Mouse (Mus musculus) kidney, postnatal 0 days (tissue): ENCODE results near the gene Rnaset2b. TPM values are rescaled to one million over a fixed set of nuclear protein-coding genes. Genes with fewer than 3 reads are reported as not detected.
"Not testable (repeated sequence)": the region's sequence is repeated elsewhere in the genome, so short reads cannot be mapped to it uniquely, and the experiment has no call there.

Source experiments
- ATAC-seq: fragments of 200-750 bp; cut with Nextera tagmentation; replicated peaks from 2 replicates; pipeline ENCODE4 v1.8.0; 2017; ENCODE audit warnings: low read depth, moderate number of reproducible peaks, moderate TSS enrichment, moderate library complexity; ENCODE audit not compliant: low FRiP score
- DNase-seq: peaks from one replicate; pipeline ENCODE4 v3.0.0-alpha.2; 2016; ENCODE audit warnings: low spot score
- H3K27ac ChIP-seq: fragments of 300-500 bp; sonication (generic); 2 replicates; pipeline ENCODE4 v1.5.1; 2014; ENCODE audit warnings: mild to moderate bottlenecking
- H3K27me3 ChIP-seq: fragments of 300-500 bp; sonication (generic); 2 replicates; pipeline ENCODE4 v1.6.1; 2014; ENCODE audit warnings: low read length, mixed read lengths; ENCODE audit not compliant: insufficient read depth
- H3K36me3 ChIP-seq: fragments of 300-500 bp; sonication (generic); 2 replicates; pipeline ENCODE4 v1.6.1; 2014; ENCODE audit warnings: low read length, mixed read lengths; ENCODE audit not compliant: insufficient read depth
- H3K4me1 ChIP-seq: fragments of 300-500 bp; sonication (generic); replicated peaks from 2 replicates; pipeline ENCODE4 v1.6.1; 2014; ENCODE audit warnings: antibody characterized with exemption, low read length, mixed read lengths; ENCODE audit not compliant: insufficient read depth
- H3K4me2 ChIP-seq: fragments of 300-500 bp; sonication (generic); 2 replicates; pipeline ENCODE4 v1.6.1; 2014; ENCODE audit warnings: mild to moderate bottlenecking, low read length, moderate library complexity, mixed read lengths
- H3K4me3 ChIP-seq: fragments of 300-500 bp; sonication (generic); replicated peaks from 2 replicates; pipeline ENCODE4 v1.5.1; 2014; ENCODE audit warnings: low read depth, low read length
- H3K9ac ChIP-seq: fragments of 300-500 bp; sonication (generic); 2 replicates; pipeline ENCODE4 v1.6.1; 2014; ENCODE audit warnings: low read depth, low read length
- H3K9me3 ChIP-seq: fragments of 300-500 bp; sonication (generic); replicated peaks from 2 replicates; pipeline ENCODE4 v1.6.1; 2016; ENCODE audit warnings: low read length, inconsistent platforms, mixed read lengths
- WGBS: fragments of 180-500 bp; shearing (Covaris S2); extraction: QIAGEN DNeasy Blood & Tissue Kit; methylation state at CpG from one replicate; pipeline ENCODE4 v1.1.7; 2014; 5-methylcytosine and 5-hydroxymethylcytosine counted together
- polyA plus RNA-seq: library from polyadenylated mRNA; unstranded; fragments of >200 nt; fragmentation: Nextera tagmentation; extraction: Ambion mirVana; gene quantifications from 2 replicates; pipeline ENCODE4 v1.2.1, GENCODE M21; 2015

The Rnaset2b gene
- polyA plus RNA-seq, 1 experiment from 2014 or later: 580 TPM

DNA sequence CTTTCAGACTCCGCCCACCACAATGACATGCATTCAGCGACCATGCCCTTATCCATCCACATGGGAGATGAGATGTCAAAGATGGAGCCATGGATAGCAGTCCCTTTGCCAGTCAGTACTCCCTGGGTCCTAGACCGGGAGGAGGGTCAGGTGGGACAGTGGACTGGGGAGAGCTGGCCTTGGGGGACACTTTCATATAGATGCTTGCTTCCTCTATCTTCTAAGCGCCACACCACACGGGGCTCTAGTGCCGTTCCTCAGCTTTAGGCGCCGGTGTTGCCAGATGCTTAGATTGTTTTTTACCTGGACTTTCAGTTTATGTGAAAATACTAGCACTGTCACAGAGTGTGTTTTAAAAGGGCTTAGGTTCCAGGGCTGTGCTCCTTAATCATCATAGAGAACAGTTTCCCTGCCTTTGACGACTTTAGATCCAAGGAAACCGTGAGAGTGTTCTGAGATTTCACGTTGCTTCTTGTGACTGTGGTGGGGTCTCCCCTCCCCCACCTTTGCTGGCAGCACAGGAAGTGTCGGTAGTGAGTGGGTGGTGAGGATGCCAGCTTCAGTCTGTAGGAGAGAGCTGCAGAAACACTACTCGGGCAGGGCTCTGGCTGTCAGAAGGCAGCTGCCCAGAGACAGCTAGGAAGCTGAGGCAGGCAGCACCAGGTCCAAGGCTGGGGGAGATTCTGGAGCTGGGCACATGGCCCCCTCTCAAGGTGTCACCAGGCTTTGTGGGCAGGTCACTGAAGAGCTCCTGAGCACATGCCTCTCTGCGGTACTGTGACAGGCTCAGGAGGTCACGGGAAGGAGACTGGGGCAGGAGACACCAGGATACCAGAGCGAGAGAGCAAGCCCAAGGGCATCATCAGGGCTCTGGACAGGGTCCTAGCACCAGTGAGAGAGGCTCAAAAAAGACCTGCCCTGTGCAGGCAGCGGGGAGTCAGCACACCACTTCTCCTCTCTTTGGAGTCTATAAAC lies 63.0 kb downstream of the Rnaset2b start:
- WGBS: 52% methylated on average over 3 of the region's 17 CpGs
- DNase-seq, H3K36me3 ChIP-seq, H3K27me3 ChIP-seq, ATAC-seq, H3K9me3 ChIP-seq, H3K27ac ChIP-seq, H3K4me3 ChIP-seq, H3K9ac ChIP-seq, H3K4me1 ChIP-seq, H3K4me2 ChIP-seq: not testable (repeated sequence)

Other genes starting within 250 kb of the Rnaset2b start
- 281 and 313 TPM in 2 replicates for gene Ezr, start 187.8 kb upstream of the Rnaset2b start, polyA plus RNA-seq
- 63.4 and 65.6 TPM in 2 replicates for gene Rsph3b, start 22.0 kb upstream of the Rnaset2b start, polyA plus RNA-seq
- 43.6 and 45.9 TPM in 2 replicates for gene Tagap1, start 9.5 kb upstream of the Rnaset2b start, polyA plus RNA-seq
- 0.20 and 0.38 TPM in 2 replicates for gene Gm49721, start 8.3 kb downstream of the Rnaset2b start, polyA plus RNA-seq
- gene Gm1604a, start 54.9 kb downstream of the Rnaset2b start, polyA plus RNA-seq: 0.43 and 0.47 TPM in 2 replicates
- gene Rps6ka2, start 199.5 kb downstream of the Rnaset2b start, polyA plus RNA-seq: 8.4 and 8.8 TPM in 2 replicates